Mouse (Mus musculus): Measurements from ENCODE around the gene Elmo1.

Gene Elmo1

GRCm38 (mm10) chr13:20094916-20095700 is 4.7 kb downstream of the Elmo1 start:
- no peak for DNase-seq (ENCODE audit: low spot score)

- no peak for DNase-seq (ENCODE audit: low spot score)
These were observed 6.7 kb downstream of the Elmo1 start for GRCm38 (mm10) chr13:20097006-20097617.

GRCm38 (mm10) chr13:20097934-20098593 is 7.7 kb downstream of the Elmo1 start:
- no peak for DNase-seq (ENCODE audit: low spot score)

- DNase-seq (ENCODE audit: low spot score): no peak
These were observed 8.2 kb downstream of the Elmo1 start for GRCm38 (mm10) chr13:20098594-20098965.

GRCm38 (mm10) chr13:20099546-20099945 is 9.2 kb downstream of the Elmo1 start:
- no peak for DNase-seq (ENCODE audit: low spot score)

- DNase-seq (ENCODE audit: low spot score): no peak
These were observed 10.0 kb downstream of the Elmo1 start for GRCm38 (mm10) chr13:20100357-20100756.

- DNase-seq (ENCODE audit: low spot score): no peak
These were observed 11.3 kb downstream of the Elmo1 start for GRCm38 (mm10) chr13:20101691-20102090.

GRCm38 (mm10) chr13:20104791-20105190 is 14.4 kb downstream of the Elmo1 start:
- DNase-seq (ENCODE audit: low spot score): no peak

GRCm38 (mm10) chr13:20105996-20106395 is 15.6 kb downstream of the Elmo1 start:
- no peak for DNase-seq (ENCODE audit: low spot score)

GRCm38 (mm10) chr13:20107953-20108498 is 17.6 kb downstream of the Elmo1 start:
- DNase-seq (ENCODE audit: low spot score): no peak

- DNase-seq (ENCODE audit: low spot score): no peak
These were observed 18.6 kb downstream of the Elmo1 start for GRCm38 (mm10) chr13:20108956-20109355.

- no peak for DNase-seq (ENCODE audit: low spot score)
These were observed 19.1 kb downstream of the Elmo1 start for GRCm38 (mm10) chr13:20109446-20109845.

GRCm38 (mm10) chr13:20109987-20110680 is 19.7 kb downstream of the Elmo1 start:
- no peak for DNase-seq (ENCODE audit: low spot score)

- DNase-seq (ENCODE audit: low spot score): no peak
These were observed 20.9 kb downstream of the Elmo1 start for GRCm38 (mm10) chr13:20111256-20111800.

- no peak for DNase-seq (ENCODE audit: low spot score)
These were observed 24.9 kb downstream of the Elmo1 start for GRCm38 (mm10) chr13:20115131-20115907.

GRCm38 (mm10) chr13:20116019-20116418 is 25.6 kb downstream of the Elmo1 start:
- DNase-seq (ENCODE audit: low spot score): no peak

GRCm38 (mm10) chr13:20116868-20117510 is 26.6 kb downstream of the Elmo1 start:
- peak; percentile 54 for DNase-seq (ENCODE audit: low spot score)

GRCm38 (mm10) chr13:20117691-20118090 is 27.3 kb downstream of the Elmo1 start:
- DNase-seq (ENCODE audit: low spot score): no peak

- DNase-seq (ENCODE audit: low spot score): no peak
These were observed 28.5 kb downstream of the Elmo1 start for GRCm38 (mm10) chr13:20118909-20119308.

- no peak for DNase-seq (ENCODE audit: low spot score)
These were observed 30.3 kb downstream of the Elmo1 start for GRCm38 (mm10) chr13:20120723-20121122.
